Mouse (Mus musculus) left cerebral cortex, postnatal 4 days (tissue): ENCODE measurements around the gene Nlrp4c. TPM values are rescaled to one million over a fixed set of nuclear protein-coding genes. Genes with fewer than 3 reads are reported as not detected.
"Not testable (repeated sequence)": the region's sequence is repeated elsewhere in the genome, so short reads cannot be mapped to it uniquely, and the experiment has no call there.

Experiments used
- DNase-seq: peaks from one replicate; pipeline ENCODE4 v3.0.0-alpha.2; 2022
- intact Hi-C: fragments of 180-260 bp; cut with DNase I; formaldehyde crosslinking; loops from one replicate; pipeline ENCODE4 v1.15.1; 2025
- total RNA-seq, 2 experiments: library from RNA; stranded (reverse); gene quantifications; 2 replicates each; pipeline ENCODE4 v1.2.3; 2021

Gene Nlrp4c
- not detected for total RNA-seq

DNA sequence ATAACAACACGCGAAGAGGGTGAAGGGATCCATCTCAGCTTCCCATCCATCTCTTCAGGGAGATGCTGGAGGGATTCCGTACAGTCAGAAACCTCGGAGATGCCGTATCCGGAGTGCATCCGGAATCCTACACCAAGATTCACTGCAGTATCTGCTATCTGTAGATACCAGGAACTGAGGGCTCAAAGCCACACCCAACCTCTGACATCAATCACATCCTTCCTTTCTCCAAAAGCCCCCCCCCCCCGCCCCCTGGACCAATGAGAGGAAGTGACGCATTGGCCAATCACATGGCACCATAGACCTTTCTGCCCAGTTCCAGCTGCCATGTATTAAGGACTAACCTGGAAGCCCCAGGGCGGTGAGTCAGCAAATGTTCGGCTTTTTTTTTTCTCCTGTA lies at the start of gene Nlrp4c:
TSS of gene Nlrp4c (plus strand) at position 301 of the 400 bp plus-strand sequence.
- no peak for DNase-seq
- intact Hi-C loops = no loop called here

DNA sequence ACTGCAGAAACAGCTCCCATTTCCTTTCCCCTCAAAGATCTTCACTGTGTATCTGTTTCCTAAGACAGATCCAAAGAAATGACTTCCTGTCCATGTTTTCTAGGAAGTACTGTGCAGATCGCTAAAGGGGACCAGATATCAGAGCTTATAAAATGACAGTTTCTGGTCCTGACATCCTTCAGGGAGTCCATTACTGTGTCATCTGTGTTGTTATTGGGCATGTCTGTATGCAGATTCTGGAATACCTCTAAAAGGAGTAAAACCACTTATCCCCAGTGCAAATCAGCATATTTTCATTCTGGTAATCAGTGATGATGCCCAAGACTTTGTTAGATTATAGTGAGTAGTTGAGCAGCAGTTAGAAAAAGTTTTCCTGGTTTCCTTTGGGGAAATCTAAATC lies 34.1 kb upstream of the Nlrp4c start, which contains the start of gene Vmn1r65:
TSS of gene Vmn1r65 (minus strand) at position 101 of the 400 bp plus-strand sequence.
- intact Hi-C loops = no loop called here
- DNase-seq = no peak

DNA sequence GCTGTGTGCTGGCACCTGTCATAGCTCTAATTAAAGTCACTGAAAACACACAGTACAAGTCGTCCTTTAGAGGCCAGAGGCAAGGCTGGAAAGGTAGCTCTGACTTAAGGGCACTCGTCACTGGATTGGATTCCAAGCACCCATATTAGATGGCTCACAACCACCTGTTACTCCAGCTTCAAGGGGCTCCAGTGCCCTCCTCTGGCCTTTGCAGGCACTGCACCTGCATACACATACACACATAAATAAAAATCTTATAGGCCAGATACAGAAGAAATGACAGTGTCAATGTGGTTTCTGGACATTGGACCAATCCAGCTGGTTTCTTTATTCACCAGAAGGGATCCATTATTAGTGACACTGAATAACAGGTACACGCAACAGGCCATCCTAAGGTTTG lies 74.5 kb downstream of the Nlrp4c start:
- intact Hi-C loops = no loop called here
- DNase-seq = no peak

DNA sequence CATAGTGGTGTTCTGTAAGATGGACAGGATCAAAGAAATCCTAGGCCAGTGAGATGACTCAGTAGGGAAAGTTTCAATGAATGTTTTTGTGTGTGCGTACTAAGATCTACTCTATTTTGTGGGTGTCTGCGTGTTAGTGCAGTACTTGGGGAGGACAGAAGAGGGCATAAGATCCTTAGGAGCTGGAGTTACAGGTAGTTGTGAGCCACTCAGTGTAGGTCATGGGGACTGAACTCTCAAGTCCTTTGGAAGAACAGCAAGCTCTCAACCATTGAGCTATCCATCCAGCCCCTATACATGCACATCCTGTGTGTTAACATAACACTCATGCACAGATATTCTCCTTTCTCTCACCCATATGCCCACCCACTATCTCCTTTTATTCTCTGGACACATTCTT lies 75.1 kb downstream of the Nlrp4c start:
- intact Hi-C loops, DNase-seq: not testable (repeated sequence)

DNA sequence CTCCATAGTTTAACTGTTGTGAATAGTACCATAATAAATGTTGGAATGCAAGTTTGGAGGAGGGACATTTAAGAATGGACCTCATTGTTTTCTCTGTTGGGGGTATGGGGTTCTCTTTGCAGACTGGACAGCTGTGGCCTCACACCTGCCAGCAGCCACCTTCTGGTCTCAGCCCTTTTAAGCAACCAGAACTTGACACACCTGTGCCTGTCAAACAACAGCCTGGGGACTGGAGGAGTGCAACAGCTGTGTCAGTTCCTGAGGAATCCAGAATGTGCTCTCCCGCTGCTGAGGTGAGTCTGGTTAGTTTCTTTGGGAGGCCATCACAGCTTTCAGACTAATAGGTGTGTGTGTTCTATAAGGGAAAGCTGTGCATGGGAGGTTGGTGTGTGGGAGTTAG lies 76.2 kb downstream of the Nlrp4c start:
- intact Hi-C loops = not testable (repeated sequence)

DNA sequence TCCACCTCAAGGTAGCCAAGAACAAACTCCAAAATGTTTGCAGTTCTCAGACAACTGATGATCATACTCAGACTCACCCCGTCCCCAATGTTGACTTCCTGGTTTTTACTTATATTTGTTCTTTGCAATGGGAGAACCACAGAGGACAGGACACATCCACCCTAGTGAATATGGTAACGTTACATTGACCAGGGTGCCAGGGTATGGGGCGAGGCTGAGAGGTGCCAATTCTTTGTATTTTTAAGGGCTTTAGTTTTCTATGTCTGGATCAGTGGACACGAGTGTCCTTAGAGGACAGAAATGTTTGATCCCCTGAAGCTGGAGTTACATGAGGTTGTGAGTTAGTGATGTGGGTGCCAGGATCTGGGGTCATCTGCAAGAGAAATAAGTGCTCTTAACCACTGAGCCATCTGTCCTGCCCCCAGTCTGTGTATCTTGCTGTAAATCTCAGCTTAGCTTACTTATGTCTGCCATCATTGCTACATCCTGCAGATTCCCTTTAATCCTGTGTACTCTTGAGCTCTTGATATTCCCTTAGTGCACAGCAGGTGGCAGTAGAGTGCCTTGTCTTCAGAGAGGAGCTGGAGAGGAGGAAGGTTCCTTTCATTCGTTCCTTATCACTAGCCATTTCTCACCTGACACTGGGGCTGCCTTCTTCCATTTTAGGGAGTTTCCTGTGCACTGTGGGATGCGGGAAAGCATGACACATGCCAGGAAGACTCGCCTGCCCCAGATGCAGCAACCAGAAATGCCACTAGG lies 81.9 kb downstream of the Nlrp4c start:
- peak; percentile 78 for DNase-seq
- intact Hi-C loops = loop anchor here (5.0 kb wide), 2 partner anchors 65 to 155 kb away; no protein-coding TSS in a partner anchor

More for the DNA sequence above, 76.2 kb downstream of the Nlrp4c start:
- DNase-seq = not testable (repeated sequence)

DNA sequence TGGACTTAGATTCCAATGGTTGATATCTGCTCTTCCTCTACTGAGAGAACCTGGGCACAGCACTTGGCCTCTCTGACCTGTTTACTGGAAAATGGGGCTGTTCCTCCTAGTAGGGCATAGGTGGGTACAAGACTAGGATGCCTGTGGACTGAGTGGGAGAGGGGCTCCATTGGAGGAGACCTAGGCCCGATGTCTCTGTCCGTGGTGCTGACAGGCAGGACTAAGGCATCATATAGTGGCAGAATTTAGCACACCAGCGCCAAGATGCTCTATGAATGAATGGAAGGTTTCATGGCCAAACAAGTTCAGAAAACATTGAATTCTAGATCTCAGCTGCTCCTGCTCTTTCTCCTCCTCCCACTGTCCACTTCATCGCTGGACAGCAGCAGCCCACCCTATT lies 85.4 kb downstream of the Nlrp4c start:
- DNase-seq = no peak
- intact Hi-C loops = no loop called here

DNA sequence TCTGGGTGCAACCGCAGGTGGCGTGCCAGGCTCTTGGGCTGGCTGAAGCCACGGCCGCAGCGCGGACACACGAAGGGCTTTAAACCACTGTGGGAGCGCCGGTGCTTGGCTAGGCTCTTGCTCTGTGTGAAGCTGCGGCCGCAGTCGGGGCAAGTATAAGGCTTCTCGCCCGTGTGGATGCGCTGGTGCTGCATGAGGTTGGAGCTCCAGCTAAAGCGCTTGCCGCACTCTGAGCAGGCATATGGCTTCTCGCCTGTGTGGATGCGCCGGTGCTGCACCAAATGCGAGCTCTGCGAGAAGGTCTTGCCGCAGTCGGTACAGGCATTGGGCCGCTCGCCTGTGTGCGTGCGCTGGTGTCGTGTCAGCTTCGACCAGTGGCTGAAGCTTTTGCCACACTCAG lies 87.7 kb downstream of the Nlrp4c start:
- intact Hi-C loops = no loop called here
- DNase-seq = no peak

DNA sequence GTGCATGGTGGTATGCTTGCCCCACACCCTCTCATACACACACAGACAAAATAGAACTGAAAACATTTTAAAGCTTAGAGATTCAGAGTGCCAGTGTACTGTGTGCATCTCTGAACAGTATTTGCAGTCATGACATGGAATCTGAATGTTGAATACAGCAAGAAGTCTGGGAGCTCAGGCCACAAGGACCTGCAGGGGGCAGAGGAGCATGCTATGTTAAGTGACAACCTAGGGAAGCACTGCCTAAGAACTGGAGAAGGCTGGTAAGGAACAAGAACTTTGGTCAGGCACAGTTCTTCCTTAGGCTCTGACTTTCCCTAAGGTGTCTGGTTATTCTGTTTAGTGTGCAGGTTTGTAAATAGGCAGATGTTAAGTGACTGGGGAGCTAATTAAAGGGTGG lies 91.5 kb downstream of the Nlrp4c start:
- DNase-seq = no peak
- intact Hi-C loops = no loop called here

DNA sequence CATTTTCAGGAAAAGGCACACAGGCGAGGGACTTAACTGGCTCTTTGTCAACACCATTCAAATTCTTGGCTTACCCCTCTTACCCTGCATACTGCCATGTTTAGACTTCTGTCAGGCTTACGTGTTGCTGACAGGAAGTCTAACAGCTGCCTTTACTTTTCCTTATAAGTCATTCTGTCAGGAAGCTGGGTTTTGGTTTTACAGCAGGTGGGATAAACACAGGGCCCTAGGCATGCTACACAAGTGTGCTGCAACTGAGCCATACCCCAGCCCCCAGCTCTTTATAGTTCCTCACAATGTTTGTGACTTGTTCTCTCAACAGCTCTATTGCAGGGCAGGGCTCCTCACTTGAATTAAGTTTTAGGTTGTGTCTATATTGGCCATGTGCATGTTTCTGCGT lies 94.3 kb downstream of the Nlrp4c start:
- intact Hi-C loops = no loop called here
- DNase-seq = no peak

DNA sequence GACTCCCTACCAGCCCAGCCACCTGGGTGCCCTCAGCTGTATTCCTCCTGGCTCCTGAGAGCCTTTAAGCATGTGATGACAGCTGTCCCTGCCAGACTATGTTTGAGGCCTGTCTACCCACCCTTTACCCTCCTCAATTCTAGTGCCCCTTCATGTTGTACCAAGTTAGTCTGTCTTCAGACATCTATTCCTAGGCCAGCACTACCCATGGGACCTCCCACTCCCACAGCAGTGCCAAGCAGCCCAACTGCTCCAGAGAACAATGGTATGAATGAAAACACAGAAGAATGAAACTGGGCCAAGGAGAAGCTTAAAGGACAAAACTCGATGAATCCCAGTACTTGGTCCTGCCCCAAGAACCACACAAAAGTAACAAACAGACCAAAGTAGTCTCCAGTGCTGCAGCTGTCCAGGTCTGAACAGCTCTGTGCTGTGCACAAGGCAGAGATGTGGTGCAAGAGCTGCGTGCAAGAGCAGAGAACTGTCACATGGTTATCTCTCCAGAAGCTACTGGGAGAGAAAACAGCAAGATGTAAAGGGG lies 99.1 kb downstream of the Nlrp4c start:
- DNase-seq = peak; percentile 16
- intact Hi-C loops = no loop called here

DNA sequence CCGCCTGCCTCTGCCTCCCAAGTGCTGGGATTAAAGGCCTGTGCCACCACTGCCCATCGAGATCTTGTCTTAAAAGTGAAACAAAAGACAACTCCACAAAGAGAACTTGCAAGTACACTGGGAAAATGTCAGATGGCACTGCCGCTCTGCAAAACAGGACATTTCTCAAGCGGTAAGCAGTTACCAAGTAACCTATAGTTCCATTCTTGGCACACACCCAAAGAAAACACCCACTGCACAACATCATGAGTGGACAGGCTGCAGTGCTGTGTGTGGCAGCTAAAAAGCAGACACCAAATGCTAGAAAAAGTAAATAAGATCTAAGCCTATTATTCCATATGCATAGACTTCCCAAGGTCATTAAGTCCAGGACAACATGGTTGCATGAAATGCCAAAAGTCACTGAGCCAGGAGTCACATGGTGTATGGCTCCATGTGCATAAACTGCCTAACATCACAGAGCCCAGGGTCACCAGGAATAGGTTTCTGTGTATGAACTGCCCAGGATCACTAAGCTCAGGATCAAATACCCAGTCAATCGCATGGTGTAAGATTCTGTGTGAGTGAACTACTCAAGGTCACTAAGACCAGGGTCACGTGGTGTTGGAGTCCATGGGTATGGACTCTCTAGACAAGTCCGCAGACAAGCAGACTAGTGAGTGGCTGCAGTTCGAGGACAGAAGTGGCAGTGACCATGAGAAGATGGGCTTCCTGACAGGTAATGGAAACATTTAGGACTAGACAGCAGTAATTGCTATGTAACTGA lies 100.6 kb downstream of the Nlrp4c start:
- intact Hi-C loops = no loop called here
- no peak for DNase-seq

DNA sequence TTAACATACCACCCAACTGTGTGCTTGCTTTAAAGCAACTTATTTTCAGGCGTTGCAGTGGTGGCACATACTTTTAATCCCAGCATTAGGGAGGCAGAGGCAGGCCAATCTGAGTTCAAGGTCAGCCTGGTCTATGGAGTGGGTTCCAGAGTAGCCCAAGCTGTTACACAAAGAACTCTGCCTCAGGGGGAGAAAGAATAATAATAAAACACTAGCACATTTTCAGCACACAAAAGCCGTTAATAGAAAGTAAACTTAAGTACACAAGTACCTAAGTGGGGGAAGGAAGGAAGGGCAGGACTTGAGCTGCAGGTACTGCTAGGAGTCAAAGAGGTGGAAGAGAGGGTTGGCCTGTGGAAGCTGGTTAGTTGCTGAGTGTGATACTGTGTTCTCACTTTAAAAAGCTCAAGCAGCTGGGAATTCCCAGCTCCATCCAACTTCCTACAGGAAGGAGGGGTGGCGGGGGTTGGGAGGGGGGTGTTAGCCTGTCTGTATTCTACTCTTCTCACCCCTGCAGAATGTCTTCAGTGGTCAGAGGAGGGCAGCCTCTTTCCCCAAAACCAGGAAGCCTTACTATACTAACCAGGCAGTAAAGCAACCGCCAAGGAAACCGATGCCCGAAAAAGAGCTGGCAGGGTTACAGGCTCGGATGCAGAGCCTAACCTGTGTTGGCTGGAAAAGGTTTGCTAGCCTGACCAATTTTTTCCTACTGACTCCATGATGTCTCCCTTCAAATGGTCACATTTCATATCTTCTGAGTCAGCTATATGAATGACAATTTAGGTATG lies 101.4 kb downstream of the Nlrp4c start:
- intact Hi-C loops = no loop called here
- no peak for DNase-seq

DNA sequence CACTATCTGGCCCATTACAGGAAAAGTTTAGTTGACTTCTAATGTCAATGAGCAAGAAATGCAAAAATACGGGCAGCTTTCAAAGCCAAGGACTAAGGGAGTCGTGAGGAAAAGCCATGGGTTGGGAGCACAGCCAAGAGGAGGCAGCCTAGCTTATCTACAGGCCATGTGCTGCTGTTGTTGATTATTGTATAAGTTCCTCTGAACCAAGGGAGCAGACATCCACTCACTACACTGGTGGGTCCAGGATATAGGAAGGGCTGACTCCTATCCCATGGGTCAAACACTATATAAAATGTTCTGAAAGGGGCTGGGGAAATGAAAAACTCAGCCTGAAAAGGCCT lies 102.0 kb downstream of the Nlrp4c start:
- no peak for DNase-seq
- intact Hi-C loops = no loop called here

DNA sequence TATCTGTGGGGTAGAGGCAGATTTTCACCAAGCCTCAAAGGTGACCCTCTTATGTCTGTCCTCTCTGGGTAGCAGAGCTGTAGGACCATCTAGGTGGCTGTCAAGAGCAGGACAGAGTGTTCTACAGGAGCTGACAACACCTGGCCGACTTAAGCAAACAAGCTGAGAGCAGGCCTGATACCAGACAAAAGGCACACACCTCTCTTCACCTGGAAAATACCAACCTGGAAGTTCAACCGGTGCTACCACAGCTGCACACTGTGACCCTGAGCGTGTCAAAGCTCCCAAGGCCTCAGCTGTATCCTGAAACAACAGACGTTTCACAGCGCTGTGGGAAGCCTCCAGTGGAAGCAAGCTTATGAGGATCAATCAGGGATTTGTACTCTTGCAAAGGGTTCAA lies 102.7 kb downstream of the Nlrp4c start:
- intact Hi-C loops = no loop called here

DNA sequence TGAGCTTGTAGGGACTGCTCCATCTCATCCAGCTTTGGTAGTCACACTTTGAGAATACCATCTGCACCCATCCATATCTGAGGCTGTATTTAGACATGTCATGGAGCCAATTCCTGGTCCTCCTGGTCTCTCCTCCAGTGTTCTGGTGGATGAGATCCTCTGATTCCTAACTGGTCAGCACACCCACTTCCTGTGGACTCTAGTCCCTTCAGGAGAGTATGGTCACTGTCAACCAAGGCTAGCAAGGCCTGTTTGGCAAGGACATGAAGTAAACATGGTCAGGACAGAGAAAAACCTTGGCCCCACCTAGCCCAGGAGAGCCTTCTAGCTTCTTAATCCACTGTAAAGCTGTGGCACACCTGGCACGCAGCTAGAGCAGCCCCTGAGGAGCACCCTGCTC lies 106.3 kb downstream of the Nlrp4c start:
- intact Hi-C loops = no loop called here
- DNase-seq = no peak

More for the DNA sequence above, 102.7 kb downstream of the Nlrp4c start:
- no peak for DNase-seq

DNA sequence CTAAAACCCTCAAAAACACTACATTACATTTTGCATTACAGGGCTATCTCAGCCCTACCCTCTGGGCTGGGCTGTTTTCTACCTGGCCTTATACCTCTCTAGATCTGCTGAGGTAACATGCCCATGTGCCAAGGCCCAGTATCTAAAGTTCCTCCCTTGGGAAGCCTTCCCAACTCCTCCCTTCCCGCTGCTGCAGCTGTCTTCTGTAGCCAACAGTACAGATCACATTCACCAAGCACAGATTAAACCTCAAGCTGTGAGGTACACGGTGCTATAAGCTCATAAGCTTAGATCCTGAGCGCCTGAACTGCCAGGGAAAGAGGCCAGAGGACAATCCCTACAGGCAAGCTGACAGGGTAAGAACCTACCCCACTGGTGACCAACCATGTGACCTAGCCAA lies 107.1 kb downstream of the Nlrp4c start:
- intact Hi-C loops = no loop called here

DNA sequence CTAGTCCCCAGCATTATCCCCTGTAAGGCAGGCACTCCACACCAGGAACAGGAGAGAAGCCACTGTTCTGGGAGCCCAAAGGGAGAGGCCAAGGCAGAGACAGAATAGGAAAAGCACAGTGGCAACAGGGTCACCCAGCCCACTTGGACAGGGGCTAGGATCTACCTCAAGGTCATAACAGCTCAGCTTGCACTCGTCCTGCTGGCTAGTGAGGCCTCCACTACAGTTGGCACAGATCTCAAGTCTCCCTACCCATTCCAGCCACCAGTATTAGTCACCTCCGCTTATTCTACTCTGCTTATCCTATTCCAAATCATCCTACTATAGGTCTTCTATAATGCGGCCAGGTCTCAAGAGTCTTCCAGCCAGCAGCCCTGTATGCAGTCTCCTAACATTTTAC lies 108.2 kb downstream of the Nlrp4c start:
- DNase-seq = no peak
- intact Hi-C loops = no loop called here

More for the DNA sequence above, 107.1 kb downstream of the Nlrp4c start:
- DNase-seq = no peak

DNA sequence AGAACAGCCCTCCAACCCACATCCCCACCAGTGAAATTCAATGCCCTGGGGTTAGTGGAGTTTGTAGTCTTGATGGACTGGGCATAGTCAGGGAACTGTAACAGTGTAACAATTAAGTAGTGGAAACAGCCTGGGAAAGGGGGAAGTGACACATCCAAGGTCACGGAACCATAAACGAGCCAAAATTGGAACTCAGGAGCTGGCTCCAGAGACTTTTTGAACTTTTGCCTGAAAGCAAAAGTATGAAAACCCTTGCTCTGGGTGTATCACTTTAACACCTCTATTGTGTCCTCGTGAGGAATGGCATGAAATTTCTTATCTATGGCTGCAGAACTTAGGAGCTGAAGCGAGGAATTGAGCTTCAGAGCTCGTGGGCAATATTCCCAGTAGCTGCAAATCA lies 109.2 kb downstream of the Nlrp4c start:
- DNase-seq = no peak
- intact Hi-C loops = no loop called here
